Mouse (Mus musculus) Muller cell, postnatal 12 days (primary cell): ENCODE measurements at regions not wholly inside any gene's neighbourhood (a gene's known extent, or its start where the extent isn't known, plus 50 kb on each side); places are given as distances from the start of the nearest gene placed in this dataset.
A peak's percentile ranks its signal among the peaks of the same experiment; 100 is the strongest.
"Not testable (repeated sequence)": the region's sequence is repeated elsewhere in the genome, so short reads cannot be mapped to it uniquely, and the experiment has no call there.

Experiments
- DNase-seq: peaks from one replicate; pipeline ENCODE4 v3.0.0-alpha.2; 2015; ENCODE audit errors: inconsistent ontology term

DNA sequence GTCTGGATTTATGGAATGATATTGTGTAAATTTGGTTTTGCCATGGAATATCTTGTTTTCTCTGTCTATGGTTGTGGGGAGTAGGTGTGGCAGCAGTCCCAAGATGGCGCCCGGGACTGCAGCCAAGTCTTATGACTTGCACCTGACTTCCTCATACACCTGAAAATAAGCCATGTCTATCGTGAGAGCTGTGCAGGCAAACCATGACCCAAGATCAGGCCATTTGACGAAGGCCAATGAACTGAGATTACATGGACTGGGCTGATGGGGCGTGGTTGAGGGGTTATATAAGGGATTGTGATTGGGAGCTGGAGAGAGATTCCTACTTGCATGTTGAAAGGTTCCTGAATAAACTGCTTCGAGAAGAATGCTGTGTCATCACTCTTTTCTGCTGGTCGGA is 139.5 kb downstream of the Slc6a15 start:
- DNase-seq, result not testable (repeated sequence)

DNA sequence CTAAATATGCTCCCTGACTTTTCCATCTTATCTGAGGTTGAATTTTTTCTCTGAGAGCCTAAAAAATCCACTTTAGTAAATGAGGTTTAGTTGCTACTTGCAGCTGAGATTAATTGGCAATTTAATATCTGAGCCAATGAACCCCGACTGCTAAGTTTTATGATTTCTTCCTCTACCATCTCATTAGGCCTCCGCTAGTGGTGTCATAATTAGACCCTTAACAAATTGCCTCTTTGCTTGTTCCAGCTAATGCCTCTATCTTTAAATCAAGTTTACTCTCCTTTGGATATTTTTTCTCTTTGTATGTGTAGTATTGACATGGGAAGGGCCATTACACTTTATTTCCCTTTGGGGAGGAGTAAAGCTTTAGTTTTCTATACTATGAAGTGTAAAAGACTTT is 176.9 kb downstream of the Slc6a15 start:
- no peak for DNase-seq

DNA sequence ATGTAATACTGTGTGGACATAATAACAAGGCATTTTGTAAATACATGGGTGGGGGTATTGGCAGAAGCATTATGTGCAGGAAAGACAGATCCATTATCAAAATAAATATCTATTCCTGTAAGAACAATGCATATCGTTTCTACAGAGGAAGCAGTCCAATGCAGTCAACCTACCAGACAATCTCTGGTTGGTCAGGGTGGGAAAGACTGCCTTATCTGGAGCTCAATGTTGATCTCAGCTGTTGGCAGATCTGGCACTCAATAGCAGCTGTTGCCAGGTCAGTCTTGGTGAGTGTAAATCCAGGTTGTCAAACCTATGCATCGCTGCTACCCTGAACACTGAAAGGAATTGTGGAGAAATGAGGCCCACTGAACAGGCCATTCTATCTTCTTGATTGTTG is 181.9 kb downstream of the Slc6a15 start:
- no peak for DNase-seq

DNA sequence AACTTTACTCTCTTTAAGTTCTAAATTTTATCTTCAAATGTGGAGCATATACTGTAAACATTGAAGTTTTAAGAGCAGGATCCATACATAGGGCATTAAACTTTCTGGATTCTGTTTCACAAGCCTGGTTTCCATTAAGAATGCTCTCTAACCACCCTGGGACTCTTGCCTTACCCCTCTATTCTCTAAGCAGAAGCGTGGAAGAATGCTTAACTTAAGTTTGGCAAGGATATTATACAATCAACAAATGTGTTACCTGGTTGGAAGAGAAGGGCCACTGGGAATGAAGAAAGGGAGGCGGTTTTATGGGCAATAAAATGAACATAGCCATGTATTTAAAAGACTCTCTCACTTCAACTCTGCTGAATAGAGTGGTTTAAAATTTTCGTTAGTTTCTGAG is 217.5 kb downstream of the Slc6a15 start:
- no peak for DNase-seq

DNA sequence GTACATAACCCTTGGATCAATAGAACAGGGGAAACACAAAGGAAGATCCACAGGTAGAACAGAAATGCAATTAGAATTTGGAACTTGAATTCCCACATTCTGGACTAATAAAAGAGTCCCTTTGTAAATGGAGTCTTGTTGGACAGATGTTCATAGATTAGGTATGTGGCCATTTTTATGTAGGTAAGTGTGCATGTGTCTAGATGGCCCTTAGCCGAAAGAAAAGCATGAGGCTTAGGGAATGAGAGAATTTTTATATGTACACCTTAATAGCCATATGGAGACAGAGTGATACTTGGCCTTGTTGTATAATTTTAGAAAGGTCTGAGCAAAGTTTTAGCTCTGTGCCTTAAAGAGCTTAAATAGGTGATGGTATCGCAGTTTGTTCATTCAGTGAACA is 217.9 kb downstream of the Slc6a15 start:
- DNase-seq, result no peak

DNA sequence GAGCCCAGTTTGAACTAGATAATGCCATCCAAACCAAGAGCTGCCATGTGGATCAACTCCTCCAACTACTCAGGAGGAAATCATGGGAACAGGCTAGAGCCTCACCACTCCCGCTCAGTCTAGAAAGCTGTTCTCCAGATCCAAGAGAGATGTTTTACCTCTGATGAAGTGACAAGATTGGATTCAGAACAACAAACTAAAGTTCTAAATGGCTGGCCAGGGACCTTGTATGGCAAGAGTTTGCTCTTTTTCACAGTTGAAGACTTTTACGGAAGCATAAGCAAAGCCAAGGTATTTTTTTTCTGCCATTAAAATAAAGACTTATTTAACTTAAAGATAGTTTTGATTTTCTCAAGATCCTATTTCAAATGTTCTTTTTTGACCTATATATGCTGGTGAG is 224.4 kb downstream of the Slc6a15 start:
- DNase-seq, result no peak

DNA sequence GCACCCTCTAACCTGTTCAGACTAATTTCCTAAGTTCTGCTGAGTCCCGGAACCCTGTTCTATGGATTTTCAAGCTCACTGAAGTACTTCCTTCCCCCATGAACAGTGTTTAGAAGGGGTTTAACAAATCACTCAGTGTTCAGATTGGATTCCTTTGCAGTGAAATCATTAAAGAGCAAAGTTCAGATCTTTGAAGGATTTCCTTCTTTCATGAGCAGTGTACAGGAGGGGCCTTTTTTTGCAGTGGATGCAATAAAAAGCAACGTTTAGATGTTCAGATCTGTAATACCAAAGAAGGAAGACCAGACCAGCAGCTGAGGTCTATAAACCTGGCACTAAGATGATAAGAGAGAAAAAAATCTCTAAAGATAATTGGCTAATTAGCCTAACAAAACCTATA is 273.6 kb downstream of the Slc6a15 start:
- DNase-seq, result no peak

DNA sequence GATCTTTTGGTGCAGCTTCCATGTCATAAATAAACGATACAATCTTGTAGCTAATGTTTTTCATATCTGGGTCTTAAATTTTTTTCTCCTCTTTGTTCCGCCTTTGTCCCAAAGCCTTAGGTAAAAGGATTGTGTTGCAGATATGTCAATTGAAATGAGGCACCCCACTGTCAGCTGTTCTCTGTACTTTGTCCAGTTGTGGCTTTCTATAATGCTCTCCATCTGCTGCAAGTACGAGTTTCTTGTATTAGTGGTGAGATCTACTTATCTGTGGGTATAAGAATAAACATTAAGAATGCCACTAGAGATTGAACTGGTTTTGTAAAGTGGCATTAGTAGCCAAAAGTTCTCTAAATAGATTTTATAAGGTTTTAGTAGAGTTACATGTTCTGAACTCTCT is 282.3 kb downstream of the Slc6a15 start:
- peak; percentile 0 for DNase-seq

DNA sequence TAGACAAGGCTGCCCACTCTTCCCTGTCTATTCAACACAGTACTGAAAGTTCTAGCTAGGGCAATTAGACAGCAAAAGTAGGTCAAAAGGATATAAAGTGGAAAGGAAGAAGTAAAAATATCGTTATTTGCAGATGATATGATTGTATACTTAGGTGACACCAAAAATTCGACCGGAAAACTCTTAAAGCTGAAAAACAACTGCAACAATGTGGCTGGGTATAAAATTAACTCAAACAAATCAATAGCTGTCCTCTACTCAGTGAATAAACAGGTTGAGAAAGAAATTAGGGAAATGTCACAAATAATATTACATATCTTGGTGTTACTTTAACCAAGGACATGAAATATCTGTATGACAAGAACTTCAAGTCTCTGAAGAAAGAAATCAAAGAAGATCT is 305.5 kb downstream of the Slc6a15 start:
- DNase-seq, result no peak

DNA sequence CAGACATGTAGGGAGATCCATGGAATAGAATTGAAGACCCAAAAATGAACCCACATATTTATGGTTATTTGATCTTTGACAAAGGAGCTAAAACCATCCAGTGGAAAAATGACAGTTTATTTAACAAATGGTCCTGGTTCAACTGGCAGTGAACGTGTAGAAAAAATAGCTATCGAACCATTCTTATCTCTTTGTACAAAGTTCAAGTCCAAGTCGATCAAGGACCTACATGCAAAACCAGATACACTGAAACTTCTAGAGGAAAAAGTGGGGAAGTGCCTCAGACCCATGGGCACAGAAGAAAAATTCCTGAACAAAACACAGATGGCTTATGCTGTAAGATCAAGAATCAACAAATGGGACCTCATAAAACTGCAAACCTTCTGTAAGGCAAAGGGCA is 306.2 kb downstream of the Slc6a15 start:
- DNase-seq, result no peak

DNA sequence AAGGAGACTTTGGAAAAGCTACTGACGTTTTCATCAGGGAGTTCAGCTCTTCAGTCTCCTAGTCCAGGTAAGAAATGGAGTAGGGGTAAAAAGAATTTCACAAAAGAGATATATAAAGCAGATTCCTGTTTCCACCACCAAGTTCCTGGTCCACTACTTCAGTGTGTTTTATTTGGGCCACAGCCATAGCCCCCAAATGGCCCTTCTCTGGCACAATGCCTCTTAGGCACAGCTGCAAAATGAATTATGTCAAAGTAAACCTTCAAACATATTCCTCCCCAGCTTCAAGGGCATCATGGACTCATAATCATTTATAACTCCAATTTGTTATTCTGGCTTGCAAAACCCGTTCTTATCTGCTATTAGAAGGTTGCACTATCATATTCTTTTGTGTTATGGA is 325.1 kb downstream of the Slc6a15 start:
- no peak for DNase-seq

DNA sequence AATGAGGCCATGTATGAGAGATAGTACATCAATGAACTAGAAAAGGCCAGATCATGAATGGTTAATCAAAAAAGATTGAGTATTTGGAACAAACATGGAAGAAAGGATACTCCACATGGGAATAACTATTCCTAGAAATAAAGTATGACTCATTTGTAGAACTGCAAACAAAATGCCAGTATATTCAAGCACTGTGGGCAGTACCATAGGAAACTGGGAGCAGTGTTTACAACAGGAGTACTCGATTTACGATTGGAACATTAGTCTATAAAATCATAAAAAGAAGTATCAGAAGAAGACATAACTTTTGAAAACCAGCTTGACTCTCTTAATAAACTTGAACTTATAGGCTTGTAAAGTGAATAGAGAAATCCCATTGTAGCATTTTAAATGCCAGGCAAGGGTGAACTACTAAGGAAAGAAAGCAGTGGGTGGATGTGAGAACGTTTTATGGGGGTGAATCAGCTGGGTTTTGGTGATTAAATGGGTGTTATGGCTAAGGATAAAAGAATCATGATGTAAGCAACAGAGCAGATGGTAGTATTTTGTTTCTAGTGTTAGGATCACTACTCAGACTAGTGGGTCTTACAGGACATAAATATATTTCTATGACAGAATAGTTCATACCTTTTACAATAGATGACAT is 347.6 kb downstream of the Slc6a15 start:
- no peak for DNase-seq

DNA sequence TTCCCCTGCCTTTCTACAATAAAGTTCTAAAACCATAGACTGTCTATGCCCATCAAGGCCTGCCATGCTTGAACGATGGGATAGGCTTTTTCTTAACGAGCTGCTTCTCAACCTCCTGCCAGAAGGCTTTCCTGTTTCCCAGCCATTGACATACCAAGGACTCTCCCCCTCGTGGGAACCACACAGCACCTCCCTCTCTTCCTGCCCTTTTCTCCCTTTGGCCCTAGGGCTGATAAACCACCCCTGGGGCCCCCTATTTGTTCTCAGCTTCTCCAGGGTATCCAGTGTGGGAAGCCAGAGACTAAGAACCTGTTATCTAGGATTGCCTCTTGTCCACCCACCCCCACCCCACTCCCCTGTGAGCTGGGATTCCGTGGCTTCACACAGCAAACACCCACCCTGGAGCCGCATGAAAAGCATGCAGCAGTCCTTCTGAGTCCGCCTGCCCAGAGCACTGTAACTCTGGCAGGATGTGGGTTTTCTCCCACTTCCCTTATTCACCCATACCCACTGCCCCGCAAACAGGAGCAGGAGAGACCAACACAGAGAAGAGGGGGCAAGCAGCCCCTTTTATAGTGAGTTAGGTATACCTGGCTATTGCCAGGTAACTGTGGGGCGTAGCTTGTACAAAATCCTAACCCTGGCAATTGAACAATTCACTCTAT is 351.5 kb downstream of the Slc6a15 start:
- DNase-seq, result no peak

DNA sequence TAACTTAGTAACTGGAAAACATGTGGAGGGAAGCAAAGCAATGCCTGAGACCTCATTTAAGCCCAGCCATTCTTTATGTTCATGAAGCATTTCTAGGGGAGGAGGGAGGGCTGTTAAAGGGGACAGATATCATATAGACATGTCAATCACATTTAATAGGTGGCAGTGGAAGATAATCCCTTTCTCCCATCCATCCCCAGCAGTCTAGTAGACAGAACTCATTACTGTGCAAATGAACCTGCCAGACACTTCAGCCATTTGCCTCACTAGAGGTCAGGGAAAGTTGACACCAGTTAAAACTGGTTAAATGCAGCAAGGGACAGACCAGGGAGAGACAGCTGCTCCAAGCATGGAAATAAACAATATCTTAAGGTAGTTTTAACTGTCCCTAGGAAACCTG is 359.1 kb downstream of the Slc6a15 start:
- no peak for DNase-seq

DNA sequence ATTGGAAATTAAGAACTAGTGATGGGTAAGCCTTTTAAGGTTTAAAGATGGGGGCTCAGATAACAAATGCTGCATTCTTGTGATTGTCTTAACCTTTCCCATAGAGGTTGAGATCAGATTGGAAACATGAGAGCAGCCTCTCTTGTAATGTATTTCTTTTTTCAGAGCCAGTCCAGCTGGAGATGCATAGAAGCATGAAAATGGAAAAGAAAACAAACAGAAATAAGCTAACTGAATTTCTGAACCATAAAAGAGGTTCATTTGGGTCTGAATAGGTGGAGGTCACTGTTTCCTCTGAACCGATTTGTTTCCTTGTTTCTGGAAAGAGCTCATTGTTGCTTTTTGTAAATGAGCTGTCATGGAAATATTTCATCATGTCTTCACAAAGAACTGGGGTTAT is 363.9 kb downstream of the Slc6a15 start:
- peak; percentile 85 for DNase-seq

DNA sequence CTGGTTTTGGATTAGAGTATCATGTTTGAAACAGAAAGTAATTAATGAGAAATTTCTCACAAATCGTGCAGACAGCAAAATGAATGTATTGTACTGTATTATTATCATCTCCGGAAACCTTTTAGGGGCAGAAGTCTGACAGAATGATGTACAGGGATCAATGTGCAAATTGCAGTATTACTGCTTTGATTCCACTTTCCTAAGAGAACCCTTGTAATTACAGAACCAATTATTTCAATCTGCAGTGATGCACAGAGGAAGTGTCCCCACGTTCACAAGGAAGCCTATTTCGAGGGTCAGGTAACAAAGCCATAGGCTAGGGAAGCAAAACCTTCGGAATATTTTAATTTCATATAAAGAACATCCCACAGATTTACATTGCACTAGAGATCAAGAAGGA is 364.4 kb downstream of the Slc6a15 start:
- DNase-seq, result no peak

DNA sequence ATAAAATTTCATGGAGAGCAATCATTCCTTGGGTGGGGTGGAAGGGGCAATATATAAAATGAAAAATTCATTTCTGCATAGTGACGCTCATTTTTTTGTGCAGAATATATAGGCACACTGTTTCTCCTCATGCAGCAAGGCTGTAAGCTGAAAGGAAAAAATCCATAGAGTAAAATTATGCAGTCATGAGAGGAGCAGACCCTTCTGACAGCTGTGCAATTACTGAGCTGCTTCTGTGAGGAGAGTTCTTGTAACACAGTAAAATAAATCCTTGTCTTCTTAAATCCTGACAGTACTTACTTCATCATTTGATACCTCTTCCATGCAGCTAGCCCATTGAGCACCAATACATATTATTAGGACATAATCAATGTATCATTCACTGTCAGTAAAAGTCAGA is 362.7 kb upstream of the Gm21293 start:
- DNase-seq, result no peak

DNA sequence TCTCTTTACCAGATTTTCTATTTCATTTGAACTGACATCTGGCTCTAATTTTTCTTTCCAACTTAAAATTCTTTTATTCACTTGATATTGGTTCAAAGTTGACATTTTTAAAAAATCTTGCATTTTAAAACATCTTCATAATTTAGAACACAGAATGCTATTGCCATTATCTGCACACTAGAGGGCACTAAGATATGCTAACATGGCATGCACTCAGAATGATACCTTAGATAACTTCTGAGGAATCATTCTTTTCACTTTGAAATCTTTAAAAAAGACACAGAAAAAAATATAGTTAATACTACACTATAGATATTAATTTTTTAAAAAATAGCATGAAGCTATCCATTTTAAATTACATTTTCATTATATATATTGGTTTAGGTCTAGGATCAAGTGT is 357.9 kb upstream of the Gm21293 start:
- no peak for DNase-seq

DNA sequence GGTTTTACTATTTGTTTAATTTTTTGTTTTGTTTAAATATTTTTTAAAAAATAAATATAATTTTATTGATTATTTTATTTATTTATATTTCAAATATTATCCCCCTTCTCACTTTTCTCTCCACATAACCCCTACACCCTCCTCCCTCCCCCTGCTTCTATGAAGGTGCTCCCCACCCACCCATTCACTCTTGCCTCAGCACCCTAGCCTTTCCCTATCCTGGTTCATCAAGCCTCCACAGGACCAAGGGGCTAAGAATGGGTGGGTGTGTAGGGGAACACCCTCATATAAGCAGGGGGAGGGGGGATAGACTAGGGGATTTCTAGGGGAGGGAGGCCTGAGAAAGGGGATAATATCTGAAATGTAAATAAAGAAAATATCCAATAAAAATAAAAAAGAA is 313.7 kb upstream of the Gm21293 start:
- no peak for DNase-seq

DNA sequence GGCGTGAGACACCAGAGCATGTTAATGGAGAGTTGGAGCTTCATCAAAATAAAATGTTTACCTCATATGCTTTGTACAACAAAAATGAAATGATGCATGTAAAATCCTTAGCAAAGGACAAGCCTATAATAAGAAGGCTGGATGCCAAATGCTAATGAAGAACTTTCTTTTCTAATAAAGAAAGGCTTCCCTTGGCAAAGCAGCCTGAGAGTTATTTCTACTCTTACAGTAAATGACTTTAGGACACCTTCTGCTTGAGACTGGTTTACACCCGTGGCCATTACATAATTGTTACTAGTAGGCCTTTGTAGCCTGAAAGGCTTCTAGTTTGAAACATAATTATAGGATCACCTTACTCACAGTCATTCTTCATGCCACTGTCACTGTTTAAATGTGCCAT is 310.7 kb upstream of the Gm21293 start:
- peak; percentile 81 for DNase-seq

DNA sequence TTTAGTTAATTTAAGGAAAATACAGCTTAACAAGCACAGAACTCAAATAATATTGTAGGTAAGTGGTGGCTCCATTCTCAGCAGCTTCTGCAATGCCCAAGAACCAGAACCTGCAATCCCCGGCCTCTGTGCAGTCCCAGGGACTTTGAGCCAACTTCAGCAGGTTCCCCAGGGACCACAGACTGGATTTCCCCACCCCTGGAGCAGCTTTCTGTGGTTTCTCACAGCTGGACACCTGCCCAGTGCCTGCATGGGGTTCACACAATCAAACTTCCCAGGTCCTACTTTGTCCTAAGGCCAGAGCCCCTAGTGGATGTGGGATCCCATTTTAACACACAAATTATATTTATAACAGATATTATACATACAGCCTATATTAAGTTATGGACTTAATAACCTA is 287.6 kb upstream of the Gm21293 start:
- no peak for DNase-seq

DNA sequence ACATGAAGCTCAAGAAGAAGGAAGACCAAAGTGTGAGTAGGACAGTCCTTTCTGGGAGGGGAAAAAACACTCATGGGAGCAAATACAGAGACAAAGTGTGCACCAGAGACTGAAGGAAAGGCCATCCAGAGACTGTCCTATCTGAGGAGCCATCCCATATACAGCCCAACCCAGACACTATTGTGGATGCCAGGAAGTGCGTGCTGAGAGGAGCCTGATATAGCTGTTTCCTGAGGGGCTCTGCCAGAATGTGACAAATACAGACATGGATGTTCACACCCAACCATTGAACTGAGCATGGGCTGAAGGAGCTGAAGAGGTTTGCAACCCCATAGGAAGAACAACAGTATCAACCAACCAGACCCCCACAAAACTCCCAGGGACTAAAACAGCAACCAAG is 281.9 kb upstream of the Gm21293 start:
- DNase-seq, result no peak

DNA sequence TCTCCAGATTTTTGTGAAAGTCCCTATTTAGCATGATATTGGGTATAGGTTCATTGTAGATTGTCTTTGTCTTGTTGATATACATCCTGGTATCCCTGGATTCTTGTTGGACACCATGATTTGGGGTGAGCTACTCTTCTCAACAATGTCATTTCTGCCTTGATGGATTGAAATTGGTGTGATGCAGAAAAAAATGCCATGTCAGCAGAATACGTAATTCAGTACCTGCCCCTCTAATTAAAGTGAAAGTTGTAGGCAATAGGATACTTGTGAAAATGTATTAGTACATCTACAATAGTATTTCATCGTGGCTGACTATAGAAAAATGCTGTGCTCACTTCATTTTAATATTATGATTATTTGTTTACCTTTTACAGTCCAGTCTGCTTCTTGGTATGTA is 280.7 kb upstream of the Gm21293 start:
- no peak for DNase-seq

DNA sequence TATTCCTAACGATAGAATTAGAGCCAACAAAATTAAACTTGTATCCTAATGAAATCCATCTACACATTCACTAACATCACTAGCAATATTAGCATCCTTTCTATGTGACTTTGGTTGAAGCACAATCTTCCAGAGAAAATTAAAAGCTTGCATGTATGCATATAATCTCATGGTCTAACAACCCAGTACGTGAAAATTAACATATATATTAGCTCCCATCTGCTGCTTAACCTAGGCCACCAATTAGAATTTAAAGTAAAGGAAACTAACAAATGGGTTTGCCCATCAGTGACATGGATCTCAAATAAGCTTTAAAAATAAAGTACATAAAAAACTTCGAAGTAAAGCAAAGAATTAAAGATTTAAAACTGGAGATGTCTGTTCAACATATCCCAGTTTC is 278.9 kb upstream of the Gm21293 start:
- DNase-seq, result no peak
